Mouse (Mus musculus) midbrain, embryonic 12.5 days (tissue): ENCODE data around the gene Thsd4. TPM values are rescaled to one million over a fixed set of nuclear protein-coding genes. Genes with fewer than 3 reads are reported as not detected.
A peak's percentile ranks its signal among the peaks of the same experiment; 100 is the strongest.

Source experiments
- ATAC-seq: fragments of 200-750 bp; cut with Nextera tagmentation; 2 replicates; pipeline ENCODE4 v1.8.0; 2017; ENCODE audit warnings: low read depth, moderate TSS enrichment, moderate library complexity; ENCODE audit not compliant: low FRiP score
- H3K27ac ChIP-seq: fragments of 300-500 bp; sonication (generic); replicated peaks from 2 replicates; pipeline ENCODE4 v1.5.1; 2016; ENCODE audit warnings: mild to moderate bottlenecking
- H3K27me3 ChIP-seq: fragments of 300-500 bp; sonication (generic); 2 replicates; pipeline ENCODE4 v1.6.1; 2016; ENCODE audit warnings: mild to moderate bottlenecking
- H3K36me3 ChIP-seq: fragments of 300-500 bp; sonication (generic); 2 replicates; pipeline ENCODE4 v1.6.1; 2016
- H3K4me1 ChIP-seq: fragments of 300-500 bp; sonication (generic); 2 replicates; pipeline ENCODE4 v1.6.1; 2016
- H3K4me2 ChIP-seq: fragments of 300-500 bp; sonication (generic); replicated peaks from 2 replicates; pipeline ENCODE4 v1.6.1; 2016; ENCODE audit warnings: mild to moderate bottlenecking, moderate library complexity
- H3K4me3 ChIP-seq: fragments of 300-500 bp; sonication (generic); 2 replicates; pipeline ENCODE4 v1.5.1; 2016; ENCODE audit warnings: mild to moderate bottlenecking
- H3K9ac ChIP-seq: fragments of 300-500 bp; sonication (generic); replicated peaks from 2 replicates; pipeline ENCODE4 v1.6.1; 2016; ENCODE audit warnings: mild to moderate bottlenecking, moderate library complexity
- H3K9me3 ChIP-seq: fragments of 300-500 bp; sonication (generic); 2 replicates; pipeline ENCODE4 v1.6.1; 2016; ENCODE audit warnings: mild to moderate bottlenecking
- WGBS: fragments of 180-500 bp; shearing (Covaris S2); methylation state at CpG from one replicate; pipeline ENCODE4 v1.1.7; 2016; 5-methylcytosine and 5-hydroxymethylcytosine counted together
- polyA plus RNA-seq: library from polyadenylated mRNA; unstranded; fragments of >200 nt; fragmentation: Nextera tagmentation; extraction: Ambion mirVana; gene quantifications from 2 replicates; pipeline ENCODE4 v1.2.1, GENCODE M21; 2016

The Thsd4 gene
- polyA plus RNA-seq, 1 experiment from 2014 or later, result 12.8 TPM

DNA sequence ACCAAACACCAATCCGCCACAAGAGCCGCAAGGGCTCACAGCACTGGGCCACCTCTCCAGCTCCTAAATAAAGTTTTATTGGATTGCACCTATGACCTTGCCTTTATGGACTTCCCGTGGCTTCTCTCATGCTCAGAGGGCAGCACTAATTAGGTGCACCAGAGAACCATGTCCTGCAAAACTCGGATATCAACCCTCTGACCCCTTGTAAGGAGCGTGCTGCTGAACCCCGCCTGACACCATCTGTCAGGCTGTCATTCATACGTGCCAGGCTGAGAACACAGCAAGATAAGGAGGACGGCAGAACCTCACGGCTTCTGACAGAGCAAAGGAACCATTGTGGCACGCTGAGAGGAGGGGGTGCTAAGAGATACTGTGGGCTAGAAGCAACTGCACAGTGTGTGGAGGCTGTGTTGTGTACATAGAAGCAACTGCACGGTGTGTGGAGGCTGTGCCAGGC lies 8.5 kb downstream of the Thsd4 start:
- peaks cover 37% of the 10 kb centered on the region for H3K4me1 ChIP-seq
- ATAC-seq, result no peak
- WGBS, result 40% methylated on average over 11 of the region's 11 CpGs
- peaks cover 32% of the 10 kb centered on the region for H3K27me3 ChIP-seq
- no peak overlapping the region for H3K4me2 ChIP-seq
- peak overlapping the region; percentile 22; the same call in 1 of the 2 replicates for H3K27ac ChIP-seq
- no peak overlapping the region for H3K4me3 ChIP-seq
- H3K9ac ChIP-seq, result no peak overlapping the region
- H3K36me3 ChIP-seq, result no peaks in the 10 kb centered on the region; the same call in 1 of the 2 replicates
- H3K9me3 ChIP-seq, result no peaks in the 10 kb centered on the region

GRCm38 (mm10) chr9:60510876-60511275 lies 11.0 kb downstream of the Thsd4 start:
- Histone ChIP-seq H3K4me3 (no peak overlapping the region), H3K4me1 (peaks cover 21% of the 10 kb centered on the region), H3K27ac (no peak overlapping the region), H3K9ac (no peak overlapping the region), H3K27me3 (peaks cover 19% of the 10 kb centered on the region), H3K9me3 (no peaks in the 10 kb centered on the region), H3K4me2 (no peak overlapping the region), H3K36me3 (no peaks in the 10 kb centered on the region; the same call in 1 of the 2 replicates)
- 30% methylated on average over 6 of the region's 6 CpGs for WGBS
- no peak for ATAC-seq

DNA sequence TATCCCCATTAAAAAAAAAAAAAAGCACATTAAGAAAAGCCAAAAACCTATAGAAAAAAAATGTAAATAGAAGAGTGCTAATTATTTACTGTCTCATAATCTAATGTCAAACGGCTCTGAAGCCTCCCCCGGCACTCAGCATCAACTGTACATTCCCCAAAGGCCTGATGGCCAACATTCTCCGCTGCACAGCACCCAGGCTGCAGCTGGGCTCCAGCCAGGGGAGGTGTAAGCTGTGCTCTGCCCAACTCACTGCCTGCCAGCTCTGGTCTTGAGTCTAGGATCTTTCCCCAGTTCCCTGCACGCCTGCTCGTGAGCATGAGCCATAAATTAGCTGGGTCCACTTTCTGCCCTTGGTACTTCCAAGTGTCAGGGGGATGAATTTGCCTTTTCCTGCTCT lies 15.7 kb downstream of the Thsd4 start:
- H3K4me2 ChIP-seq, result no peak overlapping the region
- 78% methylated on average over 5 of the region's 5 CpGs for WGBS
- peaks cover 29% of the 10 kb centered on the region for H3K4me1 ChIP-seq
- no peak overlapping the region for H3K27ac ChIP-seq
- ATAC-seq, result no peak
- no peak overlapping the region for H3K4me3 ChIP-seq
- no peaks in the 10 kb centered on the region for H3K9me3 ChIP-seq
- H3K9ac ChIP-seq, result no peak overlapping the region
- H3K36me3 ChIP-seq, result no peaks in the 10 kb centered on the region
- H3K27me3 ChIP-seq, result peaks cover 19% of the 10 kb centered on the region; the same call in 1 of the 2 replicates

DNA sequence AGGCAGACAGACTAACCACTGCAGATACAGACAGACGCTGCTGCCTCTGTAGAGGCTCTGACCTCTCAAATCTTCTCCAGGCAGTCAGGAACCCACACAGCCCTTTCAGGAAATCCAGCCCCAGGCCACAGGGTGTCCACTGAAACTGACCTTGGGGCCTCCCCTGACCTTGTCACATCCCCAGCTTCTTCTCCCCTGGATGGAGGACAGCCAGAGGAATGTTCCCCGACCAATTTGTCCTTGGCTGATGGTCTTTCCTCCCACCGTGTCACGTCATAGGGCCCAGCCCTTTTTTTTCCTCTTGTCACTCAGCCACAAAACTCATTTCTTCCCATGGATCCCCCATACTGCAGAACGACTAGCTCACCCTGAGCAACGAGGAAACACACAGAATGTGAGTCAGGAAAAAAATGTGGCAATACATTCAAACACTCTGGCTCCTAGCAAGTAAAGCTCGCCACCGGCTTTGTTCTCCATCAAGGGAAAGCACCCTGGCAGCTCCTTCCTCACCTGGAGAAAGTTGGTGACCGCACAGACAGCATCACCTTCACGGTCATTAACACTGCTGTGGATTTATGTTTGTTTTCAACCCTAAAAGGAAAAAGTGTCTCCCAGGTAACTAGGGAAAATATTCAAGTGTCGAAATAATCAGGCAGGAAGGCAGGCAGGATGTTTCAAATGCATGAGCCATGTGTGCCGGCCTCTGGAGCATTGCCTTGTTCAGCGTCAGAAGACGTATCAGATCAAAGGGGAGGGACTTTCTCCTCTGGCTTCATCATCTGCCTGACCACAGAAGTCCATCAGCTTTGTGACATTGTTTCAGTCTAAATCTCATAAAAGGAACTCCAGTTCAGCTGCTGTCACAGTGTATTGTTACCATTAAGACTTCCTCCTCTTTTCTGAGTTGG lies 17.2 kb downstream of the Thsd4 start:
- H3K4me3 ChIP-seq, result no peak overlapping the region
- H3K27me3 ChIP-seq, result peaks cover 19% of the 10 kb centered on the region; the same call in 1 of the 2 replicates
- H3K4me1 ChIP-seq, result peaks cover 16% of the 10 kb centered on the region; the same call in 1 of the 2 replicates
- no peak overlapping the region for H3K9ac ChIP-seq
- no peaks in the 10 kb centered on the region for H3K36me3 ChIP-seq
- no peak overlapping the region for H3K4me2 ChIP-seq
- no peak for ATAC-seq
- WGBS, result 68% methylated on average over 14 of the region's 14 CpGs
- H3K9me3 ChIP-seq, result no peaks in the 10 kb centered on the region
- H3K27ac ChIP-seq, result no peak overlapping the region

GRCm38 (mm10) chr9:60502220-60502619 lies 19.6 kb downstream of the Thsd4 start:
- H3K9me3 ChIP-seq, result no peaks in the 10 kb centered on the region
- H3K4me1 ChIP-seq, result peaks cover 16% of the 10 kb centered on the region; the same call in 1 of the 2 replicates
- no peak overlapping the region for H3K4me2 ChIP-seq
- WGBS, result 67% methylated on average over 6 of the region's 6 CpGs
- no peak overlapping the region for H3K4me3 ChIP-seq
- no peak overlapping the region for H3K27ac ChIP-seq
- H3K36me3 ChIP-seq, result no peaks in the 10 kb centered on the region
- peaks cover 15% of the 10 kb centered on the region; the same call in 1 of the 2 replicates for H3K27me3 ChIP-seq
- H3K9ac ChIP-seq, result no peak overlapping the region
- ATAC-seq, result no peak

GRCm38 (mm10) chr9:60501504-60502179 lies 20.2 kb downstream of the Thsd4 start:
- no peaks in the 10 kb centered on the region for H3K36me3 ChIP-seq
- H3K9ac ChIP-seq, result no peak overlapping the region
- ATAC-seq, result no peak
- H3K9me3 ChIP-seq, result no peaks in the 10 kb centered on the region
- no peak overlapping the region for H3K4me2 ChIP-seq
- H3K4me1 ChIP-seq, result peaks cover 16% of the 10 kb centered on the region; the same call in 1 of the 2 replicates
- 67% methylated on average over 5 of the region's 5 CpGs for WGBS
- peaks cover 11% of the 10 kb centered on the region; the same call in 1 of the 2 replicates for H3K27me3 ChIP-seq
- no peak overlapping the region for H3K27ac ChIP-seq
- H3K4me3 ChIP-seq, result no peak overlapping the region

GRCm38 (mm10) chr9:60492275-60492974 lies 29.4 kb downstream of the Thsd4 start:
- WGBS, result 91% methylated on average over 16 of the region's 16 CpGs
- Histone ChIP-seq H3K9me3 (no peaks in the 10 kb centered on the region), H3K27me3 (0 out of 2 replicates have a peak, but pooled peaks cover 6% of the 10 kb centered on the region), H3K4me1 (no peaks in the 10 kb centered on the region; the same call in 1 of the 2 replicates), H3K4me2 (no peak overlapping the region), H3K27ac (no peak overlapping the region), H3K36me3 (no peaks in the 10 kb centered on the region), H3K9ac (no peak overlapping the region), H3K4me3 (no peak overlapping the region)
- no peak for ATAC-seq

- H3K27me3 ChIP-seq, result 0 out of 2 replicates have a peak, but pooled peaks cover 6% of the 10 kb centered on the region
- 91% methylated on average over 16 of the region's 16 CpGs for WGBS
- H3K27ac ChIP-seq, result no peak overlapping the region
- H3K4me1 ChIP-seq, result no peaks in the 10 kb centered on the region; the same call in 1 of the 2 replicates
- no peaks in the 10 kb centered on the region for H3K36me3 ChIP-seq
- ATAC-seq, result no peak
- H3K9ac ChIP-seq, result no peak overlapping the region
- no peak overlapping the region for H3K4me2 ChIP-seq
- H3K9me3 ChIP-seq, result no peaks in the 10 kb centered on the region
- H3K4me3 ChIP-seq, result no peak overlapping the region
These were observed 30.3 kb downstream of the Thsd4 start for GRCm38 (mm10) chr9:60491489-60492100.

DNA sequence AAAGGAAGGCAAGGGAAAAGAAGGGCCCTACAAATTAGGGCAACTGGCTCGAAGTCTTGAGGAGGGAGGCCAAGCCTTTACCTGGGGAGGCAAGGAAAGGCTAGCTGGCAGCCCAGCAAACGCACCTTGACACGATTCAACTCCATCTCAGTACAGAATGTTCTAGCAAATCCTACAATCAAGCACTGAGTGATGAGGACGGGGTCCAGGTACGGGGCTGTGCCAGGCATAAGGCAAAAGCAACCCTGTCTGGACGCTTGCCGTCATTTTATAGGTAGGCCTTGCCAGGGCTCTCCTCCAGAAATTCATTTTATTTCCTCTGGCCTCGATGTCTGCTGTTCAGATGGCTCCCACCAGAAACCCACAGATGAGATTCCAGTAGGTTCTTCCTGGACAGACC lies 30.8 kb downstream of the Thsd4 start:
- no peaks in the 10 kb centered on the region; the same call in 1 of the 2 replicates for H3K4me1 ChIP-seq
- 93% methylated on average over 8 of the region's 8 CpGs for WGBS
- no peaks in the 10 kb centered on the region for H3K36me3 ChIP-seq
- 0 out of 2 replicates have a peak, but pooled peaks cover 6% of the 10 kb centered on the region for H3K27me3 ChIP-seq
- H3K4me2 ChIP-seq, result no peak overlapping the region
- ATAC-seq, result no peak
- no peak overlapping the region for H3K27ac ChIP-seq
- H3K9me3 ChIP-seq, result no peaks in the 10 kb centered on the region
- no peak overlapping the region for H3K9ac ChIP-seq
- H3K4me3 ChIP-seq, result no peak overlapping the region

- Histone ChIP-seq H3K27ac (no peak overlapping the region), H3K9me3 (no peaks in the 10 kb centered on the region), H3K4me1 (no peaks in the 10 kb centered on the region; the same call in 1 of the 2 replicates), H3K4me2 (no peak overlapping the region), H3K4me3 (no peak overlapping the region), H3K9ac (no peak overlapping the region), H3K27me3 (0 out of 2 replicates have a peak, but pooled peaks cover 6% of the 10 kb centered on the region), H3K36me3 (no peaks in the 10 kb centered on the region)
- 74% methylated on average over 4 of the region's 4 CpGs for WGBS
- ATAC-seq, result no peak
These were observed 33.0 kb downstream of the Thsd4 start for GRCm38 (mm10) chr9:60488816-60489215.

DNA sequence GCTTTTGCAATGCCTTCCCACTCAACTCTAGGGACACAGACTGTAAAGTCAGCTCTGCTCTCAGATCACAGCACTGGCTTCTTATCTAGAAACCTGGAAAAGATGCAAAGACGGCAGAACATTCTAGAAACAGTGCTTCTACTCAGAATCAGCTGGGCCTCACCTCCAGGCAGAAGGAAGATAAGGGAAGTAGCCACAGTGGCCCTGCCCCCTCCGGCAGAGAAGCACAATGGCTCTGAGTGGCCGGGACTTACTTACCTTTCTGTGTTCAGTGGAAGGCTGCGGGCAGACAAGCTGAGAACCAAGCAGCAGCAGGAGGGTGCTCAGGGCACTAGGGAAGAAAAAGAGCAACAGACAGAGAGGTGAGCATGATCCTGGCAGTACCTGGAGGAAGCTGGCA lies 39.7 kb downstream of the Thsd4 start:
- no peaks in the 10 kb centered on the region for H3K9me3 ChIP-seq
- no peak overlapping the region for H3K27ac ChIP-seq
- no peaks in the 10 kb centered on the region for H3K27me3 ChIP-seq
- no peak overlapping the region for H3K4me3 ChIP-seq
- H3K36me3 ChIP-seq, result no peaks in the 10 kb centered on the region
- H3K4me2 ChIP-seq, result no peak overlapping the region
- H3K4me1 ChIP-seq, result no peaks in the 10 kb centered on the region
- H3K9ac ChIP-seq, result no peak overlapping the region
- ATAC-seq, result no peak
- 67% methylated on average over 4 of the region's 4 CpGs for WGBS
